9 mouse cellular contexts compared by ENCODE assay signal in the genomic region with DNA sequence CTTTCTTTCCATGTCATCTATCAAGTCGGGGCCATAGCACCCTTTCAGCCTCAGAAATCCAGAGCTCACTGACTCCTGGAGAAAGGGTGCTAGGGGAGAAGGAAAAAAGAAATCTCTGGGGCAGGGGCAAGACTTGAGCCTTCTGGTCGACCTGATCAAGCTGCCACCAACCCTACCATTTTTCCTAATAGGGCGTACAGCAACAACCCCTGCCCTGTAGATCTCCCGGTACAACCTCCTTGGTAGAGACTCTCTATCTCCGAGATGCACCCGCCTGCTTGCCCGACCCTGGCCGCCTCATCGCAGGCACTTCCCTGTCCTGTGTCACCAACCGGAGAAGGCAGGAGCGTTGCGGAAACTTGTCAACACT. TPM values are rescaled to one million over a fixed set of nuclear protein-coding genes. Genes with fewer than 3 reads are reported as not detected.
DNase-seq lines count a peak whose midpoint lies in the region; ATAC-seq lines count a peak whose summit lies in the region.
"Had no signal": no experiment of that assay in that cellular context is flagged by ENCODE, and none has a peak within 500 bp of the region (broad histone marks: within the 10 kb centered on the region; RNA-seq: fewer than 3 reads in every experiment).

No protein-coding gene starts in this region.

- ATAC-seq in CD4-positive, CD25-positive, alpha-beta regulatory T cell, adult 4 months, result no peak
- ATAC-seq in midbrain, embryonic 11.5 days (ENCODE audit: low FRiP score), result no peak
- ATAC-seq in midbrain, embryonic 15.5 days (replicated peaks), result no peak

- H3K9me3 ChIP-seq in midbrain, embryonic 11.5 days (ENCODE audit: control insufficient read depth, low read length), result no peaks in the 10 kb centered on the region
- H3K9me3 ChIP-seq in midbrain, embryonic 15.5 days, result no peaks in the 10 kb centered on the region

- no peak overlapping the region for H3K4me2 ChIP-seq in midbrain, embryonic 11.5 days
- H3K4me2 ChIP-seq in midbrain, embryonic 15.5 days, result no peak overlapping the region

- no peaks in the 10 kb centered on the region for H3K36me3 ChIP-seq in midbrain, embryonic 11.5 days (ENCODE audit: control insufficient read depth, insufficient read depth, low read length)
- H3K36me3 ChIP-seq in midbrain, embryonic 15.5 days (replicated peaks), result no peaks in the 10 kb centered on the region

- no peaks in the 10 kb centered on the region for H3K4me1 ChIP-seq in midbrain, embryonic 11.5 days (ENCODE audit: control insufficient read depth, insufficient read depth, low read length)
- H3K4me1 ChIP-seq in midbrain, embryonic 15.5 days, result no peaks in the 10 kb centered on the region

- H3K27ac ChIP-seq in midbrain, embryonic 11.5 days (ENCODE audit: low read depth, low read length), result no peak overlapping the region
- H3K27ac ChIP-seq in midbrain, embryonic 15.5 days, result no peak overlapping the region

- no peak overlapping the region for H3K4me3 ChIP-seq in midbrain, embryonic 11.5 days (ENCODE audit: low read depth, low read length)
- H3K4me3 ChIP-seq in midbrain, embryonic 15.5 days, result no peak overlapping the region

- H3K27me3 ChIP-seq in midbrain, embryonic 11.5 days (ENCODE audit: control insufficient read depth, insufficient read depth, low read length), result no peaks in the 10 kb centered on the region
- no peaks in the 10 kb centered on the region for H3K27me3 ChIP-seq in midbrain, embryonic 15.5 days (replicated peaks)

- 3% methylated on average over 12 of the region's 12 CpGs for WGBS in midbrain, embryonic 11.5 days
- WGBS in midbrain, embryonic 15.5 days, result 2% methylated on average over 12 of the region's 12 CpGs

- peak; percentile 68 for DNase-seq in CD4-positive, CD25-positive, alpha-beta regulatory T cell, adult 2 months (ENCODE audit: low read depth, low spot score)
- peak; percentile 94 for DNase-seq in midbrain, embryonic 11.5 days (ENCODE audit: low spot score, missing footprints)
- DNase-seq in cerebellum, postnatal 36 days, result peak; percentile 30 to 33
- DNase-seq in layer of hippocampus, adult 18-20 months (ENCODE audit: low spot score in 2 of 2), result peak; percentile 11 to 16
- peak; percentile 34 for DNase-seq in lung, postnatal 25 days (ENCODE audit: low spot score)
- DNase-seq in testis, postnatal 10 days (ENCODE audit: low spot score), result peak; percentile 72

- no peak overlapping the region for H3K9ac ChIP-seq in midbrain, embryonic 11.5 days (ENCODE audit: low read length)
- no peak overlapping the region for H3K9ac ChIP-seq in midbrain, embryonic 15.5 days

RNA-seq across cellular contexts. Expression of a gene that starts 30.6 kb away (rescaled TPM):
- not detected for polyA plus RNA-seq in CD4-positive, CD25-positive, alpha-beta regulatory T cell, adult 4 months (2017; shearing (Covaris generic))
- not detected in 2 replicates for polyA plus RNA-seq in midbrain, embryonic 11.5 days (2014; fragmentation: Nextera tagmentation; extraction: Ambion mirVana)
- polyA plus RNA-seq in midbrain, embryonic 15.5 days (2015; fragmentation: Nextera tagmentation; extraction: Ambion mirVana), result not detected in 2 replicates
- not detected for total RNA-seq in layer of hippocampus, adult 18-20 months (2021)
- polyA plus RNA-seq: C2C12 had no signal

RNA-seq across cellular contexts. Expression of a gene that starts 38.0 kb away (rescaled TPM):
- 1 to 10 TPM; 2.2 TPM for polyA plus RNA-seq in CD4-positive, CD25-positive, alpha-beta regulatory T cell, adult 4 months (2017; shearing (Covaris generic))
- polyA plus RNA-seq in midbrain, embryonic 11.5 days (2014; fragmentation: Nextera tagmentation; extraction: Ambion mirVana), result 10.9 and 11.8 TPM in 2 replicates
- 63.1 and 78.9 TPM in 2 replicates for polyA plus RNA-seq in midbrain, embryonic 15.5 days (2015; fragmentation: Nextera tagmentation; extraction: Ambion mirVana)
- total RNA-seq in layer of hippocampus, adult 18-20 months (2021), result 10 to 100 TPM; 22.7 to 30.0 TPM

Comparison
In these comparisons a context has a peak if more than half of its experiments do, and no peak if none do; other contexts are left out.
1. DNase-seq: peak in every context shown above with its lines; median percentile 94 in midbrain, embryonic 11.5 days; 72 in testis, postnatal 10 days; 68 in CD4-positive, CD25-positive, alpha-beta regulatory T cell, adult 2 months; 34 in lung, postnatal 25 days; 32 in cerebellum, postnatal 36 days; 14 in layer of hippocampus, adult 18-20 months.